Mouse (Mus musculus) CH12.LX (cell line): ENCODE data around the gene Utp14a.

Experiments
- CTCF ChIP-seq, 2 experiments: IDR thresholded peaks in 1 of 2; conservative IDR thresholded peaks in 1 of 2; 2 replicates each; pipeline ENCODE4 v1.5.1; 2011 to 2012; ENCODE audit warnings: low read depth in 2 of 2, low read length in 2 of 2, improper control_type of control experiment in 1 of 2, inconsistent platforms in 1 of 2, mild to moderate bottlenecking in 1 of 2, moderate library complexity in 1 of 2
- ETS1 ChIP-seq: conservative IDR thresholded peaks from 2 replicates; pipeline ENCODE4 v1.6.1; 2012; ENCODE audit warnings: low read depth, mild to moderate bottlenecking, inconsistent platforms, low read length, improper control_type of control experiment, moderate library complexity
- MAFK ChIP-seq: IDR thresholded peaks from 2 replicates; pipeline ENCODE4 v1.6.1; 2011; ENCODE audit warnings: low read length, improper control_type of control experiment; ENCODE audit not compliant: insufficient replicate concordance
- TBP ChIP-seq: conservative IDR thresholded peaks from 2 replicates; pipeline ENCODE4 v1.6.1; 2011; ENCODE audit warnings: low read depth, low read length, improper control_type of control experiment

GRCm38 (mm10) chrX:48311727-48312126 lies 55.1 kb downstream of the Utp14a start:
- no peak for TF ChIP-seq CTCF (conservative IDR thresholded peaks at IDR 0.05 in 1 of 2, IDR thresholded peaks at IDR 0.05 in 1 of 2; ENCODE audit: low read depth in 2 of 2, low read length in 2 of 2)
- no peak for TF ChIP-seq MAFK
- TF ChIP-seq TBP = no peak
- no peak for TF ChIP-seq ETS1
